Mouse (Mus musculus) lung, postnatal 0 days (tissue): Measurements from ENCODE around the gene Cmah.

ENCODE experiments used
- CTCF ChIP-seq: IDR thresholded peaks from 2 replicates; pipeline ENCODE4 v1.5.1; 2016; ENCODE audit warnings: antibody characterized with exemption, mild to moderate bottlenecking
- EP300 ChIP-seq: IDR thresholded peaks from 2 replicates; pipeline ENCODE4 v1.6.1; 2016; ENCODE audit warnings: antibody characterized with exemption, mild to moderate bottlenecking, control low read depth

- no peak for TF ChIP-seq CTCF
- TF ChIP-seq EP300: no peak
These were observed 118.0 kb downstream of the Cmah start for GRCm38 (mm10) chr13:24445166-24445565.
